Mouse (Mus musculus): ENCODE measurements around the gene Prpf38a. TPM values are rescaled to one million over a fixed set of nuclear protein-coding genes. Genes with fewer than 3 reads are reported as not detected.

Prpf38a gene
- polyA plus RNA-seq, 1 experiment: 5.5 TPM

GRCm38 (mm10) chr4:108579743-108580411, 741 bp upstream of the Prpf38a start:
- no peak for TF ChIP-seq POLR2A (IDR thresholded peaks at IDR 0.05; ENCODE audit: low read depth, low read length)
- TF ChIP-seq CTCF (conservative IDR thresholded peaks at IDR 0.05; ENCODE audit: insufficient read depth, insufficient read length, low read depth, low read length): no peak
- Histone ChIP-seq H3K27me3 (replicated peaks; ENCODE audit: control insufficient read depth, insufficient read depth, low read length) (no peaks in the 10 kb centered on the region), H3K27ac (ENCODE audit: insufficient read depth, low read depth, low read length) (no peak overlapping the region), H3K4me1 (ENCODE audit: control insufficient read depth, insufficient read depth, low read length) (no peaks in the 10 kb centered on the region), H3K4me3 (ENCODE audit: insufficient read depth, low read depth, low read length) (peak overlapping the region; percentile 74), H3K36me3 (ENCODE audit: control insufficient read depth, insufficient read depth, low read length) (no peaks in the 10 kb centered on the region)
- 2% methylated on average over 16 of the region's 16 CpGs for WGBS
- no peak for DNase-seq

- peaks cover 5% of the 10 kb centered on the region for H3K36me3 ChIP-seq (ENCODE audit: control insufficient read depth, insufficient read depth, low read length)
- H3K27ac ChIP-seq (ENCODE audit: insufficient read depth, low read depth, low read length): no peak overlapping the region
- DNase-seq: no peak
- H3K4me3 ChIP-seq (ENCODE audit: insufficient read depth, low read depth, low read length): no peak overlapping the region
- TF ChIP-seq CTCF (conservative IDR thresholded peaks at IDR 0.05; ENCODE audit: insufficient read depth, insufficient read length, low read depth, low read length) (no peak), POLR2A (IDR thresholded peaks at IDR 0.05; ENCODE audit: low read depth, low read length) (no peak)
- no peaks in the 10 kb centered on the region for H3K27me3 ChIP-seq (replicated peaks; ENCODE audit: control insufficient read depth, insufficient read depth, low read length)
- WGBS: 78% methylated on average over 3 of the region's 3 CpGs
- no peaks in the 10 kb centered on the region for H3K4me1 ChIP-seq (ENCODE audit: control insufficient read depth, insufficient read depth, low read length)
These were observed 6.5 kb downstream of the Prpf38a start for GRCm38 (mm10) chr4:108572644-108573043.

- 58% methylated on average over 1 of the region's 1 CpGs for WGBS
- no peak for DNase-seq
- Histone ChIP-seq H3K27ac (ENCODE audit: insufficient read depth, low read depth, low read length) (no peak overlapping the region), H3K4me1 (ENCODE audit: control insufficient read depth, insufficient read depth, low read length) (no peaks in the 10 kb centered on the region), H3K36me3 (ENCODE audit: control insufficient read depth, insufficient read depth, low read length) (peaks cover 17% of the 10 kb centered on the region), H3K27me3 (replicated peaks; ENCODE audit: control insufficient read depth, insufficient read depth, low read length) (no peaks in the 10 kb centered on the region), H3K4me3 (ENCODE audit: insufficient read depth, low read depth, low read length) (no peak overlapping the region)
- TF ChIP-seq CTCF (conservative IDR thresholded peaks at IDR 0.05; ENCODE audit: insufficient read depth, insufficient read length, low read depth, low read length): no peak
- no peak for TF ChIP-seq POLR2A (IDR thresholded peaks at IDR 0.05; ENCODE audit: low read depth, low read length)
These were observed 14.1 kb downstream of the Prpf38a start for GRCm38 (mm10) chr4:108565026-108565425.

GRCm38 (mm10) chr4:108539701-108540100, 39.4 kb downstream of the Prpf38a start:
- Histone ChIP-seq H3K27ac (ENCODE audit: insufficient read depth, low read depth, low read length) (no peak overlapping the region), H3K36me3 (ENCODE audit: control insufficient read depth, insufficient read depth, low read length) (peaks cover 2% of the 10 kb centered on the region; the same call in 1 of the 2 replicates), H3K4me1 (ENCODE audit: control insufficient read depth, insufficient read depth, low read length) (no peaks in the 10 kb centered on the region), H3K27me3 (replicated peaks; ENCODE audit: control insufficient read depth, insufficient read depth, low read length) (no peaks in the 10 kb centered on the region), H3K4me3 (ENCODE audit: insufficient read depth, low read depth, low read length) (no peak overlapping the region)
- DNase-seq: no peak
- WGBS: 81% methylated on average over 2 of the region's 2 CpGs
- TF ChIP-seq CTCF (conservative IDR thresholded peaks at IDR 0.05; ENCODE audit: insufficient read depth, insufficient read length, low read depth, low read length) (no peak), POLR2A (IDR thresholded peaks at IDR 0.05; ENCODE audit: low read depth, low read length) (no peak)

Other genes starting within 250 kb of the Prpf38a start
- 0.25 TPM in 1 of 2 replicates, not detected in the other for gene Shisal2a, start 196.0 kb downstream of the Prpf38a start, polyA plus RNA-seq (2012; rRNA removed)
- gene Gpx7, start 172.4 kb downstream of the Prpf38a start, polyA plus RNA-seq (2012; rRNA removed): 6.2 and 7.5 TPM in 2 replicates
- 23.7 and 28.8 TPM in 2 replicates for gene Tut4, start 119.9 kb downstream of the Prpf38a start, polyA plus RNA-seq (2012; rRNA removed)
- gene Orc1, start 87 bp upstream of the Prpf38a start, polyA plus RNA-seq (2012; rRNA removed): 0.13 TPM in 1 of 2 replicates, not detected in the other
- 26.4 and 29.2 TPM in 2 replicates for gene Cc2d1b, start 40.6 kb upstream of the Prpf38a start, polyA plus RNA-seq (2012; rRNA removed)
- 0.05 and 0.16 TPM in 2 replicates for gene 3110021N24Rik, start 140.3 kb upstream of the Prpf38a start, polyA plus RNA-seq (2012; rRNA removed)
- gene Zfyve9, start 201.5 kb upstream of the Prpf38a start, polyA plus RNA-seq (2012; rRNA removed): 5.2 and 6.5 TPM in 2 replicates

Measured in kidney, adult 2 months (tissue).